Mouse (Mus musculus): ENCODE measurements at regions not wholly inside any gene's neighbourhood (a gene's known extent, or its start where the extent isn't known, plus 50 kb on each side); places are given as distances from the start of the nearest gene placed in this dataset.

- Histone ChIP-seq H3K27me3 (no peaks in the 10 kb centered on the region), H3K9me3 (no peaks in the 10 kb centered on the region), H3K4me1 (0 out of 2 replicates have a peak, but pooled peaks cover 3% of the 10 kb centered on the region), H3K27ac (no peak overlapping the region), H3K9ac (no peak overlapping the region), H3K4me2 (no peak overlapping the region), H3K36me3 (replicated peaks) (no peaks in the 10 kb centered on the region), H3K4me3 (replicated peaks) (no peak overlapping the region)
- WGBS: 57% methylated on average over 7 of the region's 7 CpGs
- no peak for ATAC-seq (ENCODE audit: low FRiP score)
These were observed 1543.4 kb upstream of the Tenm3 start for GRCm38 (mm10) chr8:50387189-50387588.

- no peak for ATAC-seq (ENCODE audit: low FRiP score)
These were observed 1539.9 kb upstream of the Tenm3 start for GRCm38 (mm10) chr8:50383697-50384096.

GRCm38 (mm10) chr8:50379745-50380144 is 1536.0 kb upstream of the Tenm3 start:
- Histone ChIP-seq H3K9me3 (no peaks in the 10 kb centered on the region), H3K27me3 (no peaks in the 10 kb centered on the region), H3K9ac (no peak overlapping the region), H3K27ac (no peak overlapping the region; the same call in 1 of the 2 replicates), H3K36me3 (replicated peaks) (no peaks in the 10 kb centered on the region), H3K4me3 (replicated peaks) (no peak overlapping the region), H3K4me1 (peaks cover 5% of the 10 kb centered on the region; the same call in 1 of the 2 replicates), H3K4me2 (no peak overlapping the region)
- peak; percentile 73; the same call in 1 of the 2 replicates for ATAC-seq (ENCODE audit: low FRiP score)
- WGBS: 53% methylated on average over 4 of the region's 4 CpGs

More at GRCm38 (mm10) chr8:50383697-50384096, 1539.9 kb upstream of the Tenm3 start:
- Histone ChIP-seq H3K36me3 (replicated peaks) (no peaks in the 10 kb centered on the region), H3K27ac (no peak overlapping the region), H3K27me3 (no peaks in the 10 kb centered on the region), H3K9me3 (no peaks in the 10 kb centered on the region), H3K9ac (no peak overlapping the region), H3K4me1 (peaks cover 8% of the 10 kb centered on the region; the same call in 1 of the 2 replicates), H3K4me3 (replicated peaks) (no peak overlapping the region), H3K4me2 (no peak overlapping the region)
- WGBS: 85% methylated on average over 2 of the region's 2 CpGs

- Histone ChIP-seq H3K4me3 (replicated peaks) (no peak overlapping the region), H3K9ac (no peak overlapping the region), H3K4me2 (no peak overlapping the region), H3K4me1 (no peaks in the 10 kb centered on the region), H3K27me3 (no peaks in the 10 kb centered on the region), H3K9me3 (no peaks in the 10 kb centered on the region), H3K27ac (no peak overlapping the region), H3K36me3 (replicated peaks) (no peaks in the 10 kb centered on the region)
- WGBS: 48% methylated on average over 2 of the region's 2 CpGs
- peak; percentile 58; the same call in 1 of the 2 replicates for ATAC-seq (ENCODE audit: low FRiP score)
These were observed 1530.0 kb upstream of the Tenm3 start for GRCm38 (mm10) chr8:50373790-50374189.

GRCm38 (mm10) chr8:50326485-50326884 is 1482.7 kb upstream of the Tenm3 start:
- no peaks in the 10 kb centered on the region for H3K36me3 ChIP-seq (replicated peaks)
- no peaks in the 10 kb centered on the region for H3K27me3 ChIP-seq
- H3K4me3 ChIP-seq (replicated peaks): no peak overlapping the region
- H3K4me1 ChIP-seq: peaks cover 7% of the 10 kb centered on the region; the same call in 1 of the 2 replicates
- H3K27ac ChIP-seq: no peak overlapping the region
- 81% methylated on average over 3 of the region's 3 CpGs for WGBS
- no peak overlapping the region for H3K4me2 ChIP-seq
- H3K9me3 ChIP-seq: no peaks in the 10 kb centered on the region
- no peak for ATAC-seq (ENCODE audit: low FRiP score)
- no peak overlapping the region for H3K9ac ChIP-seq

- WGBS: 10% methylated on average over 7 of the region's 7 CpGs
These were observed 1477.7 kb upstream of the Tenm3 start for GRCm38 (mm10) chr8:50321356-50321963.

GRCm38 (mm10) chr8:50316641-50317040 is 1472.9 kb upstream of the Tenm3 start:
- Histone ChIP-seq H3K27ac (no peak overlapping the region), H3K4me2 (no peak overlapping the region), H3K9ac (no peak overlapping the region), H3K27me3 (no peaks in the 10 kb centered on the region), H3K4me1 (peaks cover 3% of the 10 kb centered on the region; the same call in 1 of the 2 replicates), H3K9me3 (no peaks in the 10 kb centered on the region), H3K4me3 (replicated peaks) (no peak overlapping the region), H3K36me3 (replicated peaks) (no peaks in the 10 kb centered on the region)
- 53% methylated on average over 1 of the region's 1 CpGs for WGBS
- no peak for ATAC-seq (ENCODE audit: low FRiP score)

More at GRCm38 (mm10) chr8:50321356-50321963, 1477.7 kb upstream of the Tenm3 start:
- Histone ChIP-seq H3K4me1 (peaks cover 9% of the 10 kb centered on the region; the same call in 1 of the 2 replicates), H3K9ac (no peak overlapping the region), H3K27me3 (no peaks in the 10 kb centered on the region), H3K4me3 (replicated peaks) (no peak overlapping the region), H3K27ac (no peak overlapping the region), H3K4me2 (peak overlapping the region; percentile 19; the same call in 1 of the 2 replicates), H3K36me3 (replicated peaks) (no peaks in the 10 kb centered on the region), H3K9me3 (no peaks in the 10 kb centered on the region)
- ATAC-seq (ENCODE audit: low FRiP score): peak; percentile 55; the same call in 1 of the 2 replicates

GRCm38 (mm10) chr8:50310308-50310707 is 1466.6 kb upstream of the Tenm3 start:
- Histone ChIP-seq H3K36me3 (replicated peaks) (no peaks in the 10 kb centered on the region), H3K4me2 (no peak overlapping the region), H3K4me3 (replicated peaks) (no peak overlapping the region), H3K4me1 (no peaks in the 10 kb centered on the region), H3K27ac (no peak overlapping the region), H3K9ac (no peak overlapping the region), H3K9me3 (no peaks in the 10 kb centered on the region), H3K27me3 (no peaks in the 10 kb centered on the region)
- ATAC-seq (ENCODE audit: low FRiP score): no peak
- WGBS: 71% methylated on average over 3 of the region's 3 CpGs

GRCm38 (mm10) chr8:50300316-50300715 is 1456.6 kb upstream of the Tenm3 start:
- no peak overlapping the region for H3K9ac ChIP-seq
- no peaks in the 10 kb centered on the region for H3K4me1 ChIP-seq
- no peak for ATAC-seq (ENCODE audit: low FRiP score)
- H3K27me3 ChIP-seq: no peaks in the 10 kb centered on the region
- 32% methylated on average over 6 of the region's 6 CpGs for WGBS
- H3K4me3 ChIP-seq (replicated peaks): no peak overlapping the region
- no peak overlapping the region for H3K27ac ChIP-seq
- no peak overlapping the region for H3K4me2 ChIP-seq
- H3K36me3 ChIP-seq (replicated peaks): no peaks in the 10 kb centered on the region
- H3K9me3 ChIP-seq: no peaks in the 10 kb centered on the region

GRCm38 (mm10) chr8:50293501-50293900 is 1449.8 kb upstream of the Tenm3 start:
- Histone ChIP-seq H3K9ac (no peak overlapping the region), H3K9me3 (no peaks in the 10 kb centered on the region), H3K36me3 (replicated peaks) (no peaks in the 10 kb centered on the region), H3K4me3 (replicated peaks) (no peak overlapping the region), H3K4me2 (no peak overlapping the region), H3K27me3 (no peaks in the 10 kb centered on the region), H3K27ac (no peak overlapping the region), H3K4me1 (no peaks in the 10 kb centered on the region)
- WGBS: 4% methylated on average over 4 of the region's 4 CpGs
- ATAC-seq (ENCODE audit: low FRiP score): peak; percentile 77

- H3K9ac ChIP-seq: no peak overlapping the region
- no peak overlapping the region for H3K27ac ChIP-seq
- no peak overlapping the region for H3K4me2 ChIP-seq
- ATAC-seq (ENCODE audit: low FRiP score): peak; percentile 16; the same call in 1 of the 2 replicates
- no peaks in the 10 kb centered on the region for H3K9me3 ChIP-seq
- H3K36me3 ChIP-seq (replicated peaks): no peaks in the 10 kb centered on the region
- no peaks in the 10 kb centered on the region for H3K27me3 ChIP-seq
- no peak overlapping the region for H3K4me3 ChIP-seq (replicated peaks)
- WGBS: 43% methylated on average over 7 of the region's 7 CpGs
- H3K4me1 ChIP-seq: no peaks in the 10 kb centered on the region
These were observed 1448.4 kb upstream of the Tenm3 start for GRCm38 (mm10) chr8:50292158-50292557.

GRCm38 (mm10) chr8:50276346-50276745 is 1432.6 kb upstream of the Tenm3 start:
- 66% methylated on average over 1 of the region's 1 CpGs for WGBS
- ATAC-seq (ENCODE audit: low FRiP score): no peak
- no peaks in the 10 kb centered on the region for H3K4me1 ChIP-seq
- H3K36me3 ChIP-seq (replicated peaks): no peaks in the 10 kb centered on the region
- H3K4me3 ChIP-seq (replicated peaks): no peak overlapping the region
- H3K27me3 ChIP-seq: no peaks in the 10 kb centered on the region
- no peak overlapping the region for H3K27ac ChIP-seq
- no peak overlapping the region for H3K4me2 ChIP-seq
- H3K9me3 ChIP-seq: no peaks in the 10 kb centered on the region
- no peak overlapping the region for H3K9ac ChIP-seq

- Histone ChIP-seq H3K36me3 (replicated peaks) (no peaks in the 10 kb centered on the region), H3K4me1 (no peaks in the 10 kb centered on the region), H3K9me3 (no peaks in the 10 kb centered on the region), H3K4me2 (no peak overlapping the region), H3K4me3 (replicated peaks) (no peak overlapping the region), H3K9ac (no peak overlapping the region), H3K27ac (no peak overlapping the region), H3K27me3 (no peaks in the 10 kb centered on the region)
- ATAC-seq (ENCODE audit: low FRiP score): no peak
- 68% methylated on average over 4 of the region's 4 CpGs for WGBS
These were observed 1421.0 kb upstream of the Tenm3 start for GRCm38 (mm10) chr8:50264757-50265156.
